Mouse (Mus musculus): Measurements from ENCODE around the gene Actr10.

The Actr10 gene

GRCm38 (mm10) chr12:70968141-70968790 lies 30.6 kb downstream of the Actr10 start:
- DNase-seq, result peak; percentile 88

DNA sequence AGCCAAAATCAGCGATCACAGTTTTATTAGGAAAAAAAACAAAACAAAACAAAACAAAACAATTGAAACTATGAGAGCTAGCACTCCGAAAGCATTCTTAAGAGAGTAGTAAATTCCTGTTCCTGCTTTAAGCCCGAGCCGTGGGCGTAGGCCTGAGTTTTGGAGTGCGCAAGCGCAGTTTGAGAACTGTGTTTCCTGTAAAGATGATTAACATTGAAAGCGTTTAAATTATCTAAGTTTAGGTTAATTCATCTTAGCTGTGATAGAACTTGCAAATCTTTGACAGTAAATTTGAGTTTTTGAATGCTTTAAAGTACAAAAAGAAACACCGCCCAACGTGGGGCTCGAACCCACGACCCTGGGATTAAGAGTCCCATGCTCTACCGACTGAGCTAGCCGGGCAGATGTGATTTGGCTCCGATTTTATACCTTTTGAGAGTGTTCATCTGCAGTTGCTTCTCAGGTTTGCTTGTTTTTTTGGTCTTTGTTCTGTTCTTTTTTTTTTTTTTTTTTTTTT lies 31.2 kb downstream of the Actr10 start:
- peak; percentile 96 for DNase-seq

DNA sequence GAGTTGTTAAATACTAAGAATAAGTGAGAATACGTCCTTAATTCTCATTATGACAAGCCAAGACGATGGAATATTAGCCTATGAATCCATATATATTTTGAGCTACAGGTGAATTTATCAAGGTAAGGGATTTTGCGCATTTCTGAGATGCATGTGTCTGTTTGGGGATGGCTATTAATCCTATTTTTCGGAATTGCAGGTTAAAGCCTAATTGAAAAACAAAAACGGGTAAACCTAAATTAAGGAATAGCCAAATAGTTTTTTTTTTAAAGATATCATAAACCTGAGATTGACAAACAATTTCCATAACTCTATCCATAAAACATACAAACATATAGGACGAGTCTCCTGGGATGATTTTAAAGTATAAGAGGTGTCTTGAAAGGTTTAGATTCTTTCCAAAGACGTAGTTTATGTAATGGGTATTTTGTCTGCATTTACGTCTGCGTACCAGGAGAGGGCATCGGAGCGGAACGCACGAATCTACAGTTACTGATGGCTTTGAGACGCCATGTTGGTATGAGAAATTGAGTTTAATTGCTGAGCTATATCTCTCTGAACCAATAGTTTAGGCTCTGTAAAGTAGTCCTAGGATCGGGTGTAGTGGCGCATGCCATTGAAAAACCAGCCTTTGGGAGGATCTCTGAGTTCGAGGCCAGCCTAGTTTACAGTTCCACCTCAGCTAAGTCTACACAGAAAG lies 32.0 kb downstream of the Actr10 start:
- peak; percentile 65 for DNase-seq

DNA sequence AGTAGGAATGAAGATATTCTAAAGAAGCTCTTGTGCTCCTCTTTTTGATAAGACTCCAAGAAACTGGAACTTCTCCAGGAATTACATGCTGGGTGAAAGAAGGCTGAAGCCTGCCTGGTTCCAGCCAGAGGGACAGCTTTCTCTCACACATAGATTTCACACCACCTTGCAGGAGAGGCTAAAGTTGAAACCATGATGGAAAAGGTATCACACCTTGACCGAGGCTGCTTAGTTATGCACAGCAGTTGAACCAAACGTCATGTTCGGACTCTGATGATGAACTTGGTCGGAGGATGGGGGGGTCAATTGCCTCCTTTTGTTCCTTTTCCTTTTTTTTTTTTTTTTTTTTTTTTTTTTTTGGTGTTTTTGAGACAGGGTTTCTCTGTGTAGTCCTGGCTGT lies 36.2 kb downstream of the Actr10 start:
- no peak for DNase-seq

GRCm38 (mm10) chr12:70974441-70975266 lies 37.0 kb downstream of the Actr10 start, which contains the start of gene Psma3:
Psma3 (plus strand) TSS chr12:70974621.
- peak; percentile 93 for DNase-seq

DNA sequence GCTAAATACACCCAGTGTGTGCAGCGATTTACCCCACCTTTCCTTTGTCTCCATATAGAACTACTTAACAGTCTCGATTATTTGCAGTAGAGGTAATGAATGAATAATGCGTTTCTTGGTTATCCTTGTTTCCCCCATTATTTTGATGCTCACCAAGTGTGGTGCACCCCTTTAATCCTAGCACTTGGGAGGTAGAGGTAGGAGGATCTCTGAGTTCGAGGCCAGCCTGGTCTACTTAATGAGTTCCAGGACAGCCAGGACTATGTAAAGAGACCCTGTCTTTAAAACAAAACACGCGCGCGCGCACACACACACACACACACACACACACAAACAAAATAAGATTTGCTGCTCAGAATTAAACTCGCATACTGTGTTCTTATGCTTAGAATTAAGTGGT lies 37.7 kb downstream of the Actr10 start:
- DNase-seq, result peak; percentile 22

DNA sequence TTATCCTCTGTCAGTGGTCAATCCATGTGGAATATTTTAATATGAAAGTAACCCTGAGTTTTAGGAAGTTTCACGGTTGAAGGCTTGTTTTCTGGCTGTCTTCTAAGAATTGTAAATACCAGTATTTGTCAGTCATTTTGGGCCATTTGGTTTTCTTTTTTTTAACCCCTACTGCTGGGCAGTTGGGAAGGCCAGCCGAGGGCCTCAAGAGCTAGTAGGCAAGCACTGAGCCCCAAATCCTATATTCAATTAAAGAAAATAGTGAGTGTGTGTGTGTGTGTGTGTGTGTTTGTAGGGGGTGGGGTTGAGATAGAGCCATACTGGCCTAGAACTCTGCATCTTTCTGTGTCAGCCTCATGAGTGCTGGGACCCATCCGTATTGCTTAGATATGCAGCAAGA lies 38.2 kb downstream of the Actr10 start:
- no peak for DNase-seq

DNA sequence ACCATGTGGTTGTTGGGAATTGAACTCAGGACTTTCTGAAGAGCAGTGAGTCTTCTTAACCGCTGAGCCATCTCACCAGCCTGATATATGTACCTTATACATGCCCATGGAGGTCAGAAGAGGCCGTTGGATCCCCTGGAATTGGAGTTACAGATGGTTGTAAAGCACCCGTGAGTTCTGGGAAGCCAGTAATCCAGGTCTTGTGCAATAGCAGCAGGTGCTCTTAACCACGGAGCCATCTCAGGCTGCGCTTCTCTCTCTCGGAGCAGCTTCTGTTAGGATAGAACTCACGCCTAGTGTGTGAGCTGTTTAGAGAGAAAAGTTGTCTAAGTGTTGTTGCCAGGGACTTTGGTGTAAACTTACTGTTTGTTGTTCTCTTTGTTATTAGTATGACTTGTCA lies 40.7 kb downstream of the Actr10 start:
- no peak for DNase-seq

- no peak for DNase-seq
Observed at GRCm38 (mm10) chr12:70984855-70985550, 47.3 kb downstream of the Actr10 start.

- no peak for DNase-seq
Observed at GRCm38 (mm10) chr12:70997225-70997624, 59.6 kb downstream of the Actr10 start.

GRCm38 (mm10) chr12:70999423-70999903 lies 61.8 kb downstream of the Actr10 start:
- peak; percentile 81 for DNase-seq

- DNase-seq, result no peak
Observed at GRCm38 (mm10) chr12:71000344-71000743, 62.7 kb downstream of the Actr10 start.

GRCm38 (mm10) chr12:71001456-71001855 lies 63.8 kb downstream of the Actr10 start:
- DNase-seq, result peak; percentile 85

DNA sequence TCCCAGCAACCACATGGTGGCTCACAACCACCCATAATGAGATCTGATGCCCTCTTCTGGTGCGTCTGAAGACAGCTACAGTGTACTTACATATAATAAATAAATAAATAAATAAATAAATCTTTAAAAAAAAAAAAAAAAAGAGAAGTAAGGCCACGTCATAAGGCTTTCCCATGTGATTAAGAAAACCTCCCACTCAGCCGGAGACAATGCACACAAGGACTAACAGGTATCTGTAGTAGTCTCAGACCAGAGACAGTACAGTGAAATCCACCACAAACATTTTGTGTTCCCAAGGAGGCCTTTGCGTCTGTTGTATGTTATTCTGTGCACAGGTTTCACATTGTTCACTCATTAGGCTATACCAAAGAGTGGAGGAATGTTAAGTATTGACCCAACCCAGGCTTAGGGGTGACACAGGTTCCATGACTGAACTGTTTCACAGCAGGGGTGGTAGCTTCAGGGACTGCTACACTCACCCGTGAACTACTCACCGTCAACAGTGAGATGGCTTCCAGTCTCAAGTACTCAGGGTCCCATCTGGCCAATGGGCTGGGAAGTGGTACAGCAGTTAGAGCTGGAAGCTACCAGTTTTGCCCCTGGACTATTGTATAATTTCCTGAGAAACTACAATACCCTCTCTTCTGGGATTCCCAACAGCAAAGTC lies 66.2 kb downstream of the Actr10 start:
- no peak for DNase-seq

DNA sequence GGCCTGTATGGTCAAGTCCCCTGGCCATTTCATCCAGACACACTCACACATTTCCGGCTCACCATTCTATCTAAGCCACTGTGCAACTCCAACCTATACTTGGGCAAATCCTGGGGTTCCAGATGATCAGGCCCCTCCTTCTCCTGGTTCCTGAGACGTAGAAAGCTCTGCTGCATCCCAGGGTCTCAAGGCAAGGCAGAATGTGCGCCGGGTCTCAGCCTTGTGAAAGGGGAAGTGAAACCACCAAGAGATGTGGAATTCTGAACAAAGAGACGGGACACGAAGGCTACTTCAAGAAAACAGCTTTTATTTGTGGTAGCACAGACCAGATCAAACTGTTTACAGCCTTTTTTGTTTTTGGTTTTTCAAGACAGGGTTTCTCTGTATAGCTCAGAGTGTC lies 68.5 kb downstream of the Actr10 start:
- no peak for DNase-seq

- DNase-seq, result no peak
Observed at GRCm38 (mm10) chr12:71006901-71007300, 69.2 kb downstream of the Actr10 start.

DNA sequence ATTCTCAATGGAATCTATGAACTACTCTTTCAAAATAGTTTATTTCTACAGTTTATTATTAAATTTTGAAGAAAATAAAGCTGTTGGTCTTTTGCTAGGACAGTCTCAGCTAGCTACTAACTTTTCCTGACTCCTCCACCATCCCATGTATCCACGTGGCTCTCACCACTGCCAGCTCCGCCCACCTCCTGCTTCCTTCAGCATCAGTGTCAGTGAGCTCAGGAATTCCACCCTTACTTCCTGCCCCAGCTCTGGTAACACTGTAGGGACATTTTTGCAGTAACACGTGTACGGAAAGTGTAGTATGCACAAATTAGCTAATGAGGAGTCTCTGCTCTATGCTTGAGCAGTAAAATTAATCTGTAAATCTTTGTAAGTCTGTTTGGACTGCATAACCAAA lies 72.1 kb downstream of the Actr10 start:
- DNase-seq, result peak; percentile 63
